Mouse (Mus musculus): ENCODE measurements around the gene Nup93.

DNA sequence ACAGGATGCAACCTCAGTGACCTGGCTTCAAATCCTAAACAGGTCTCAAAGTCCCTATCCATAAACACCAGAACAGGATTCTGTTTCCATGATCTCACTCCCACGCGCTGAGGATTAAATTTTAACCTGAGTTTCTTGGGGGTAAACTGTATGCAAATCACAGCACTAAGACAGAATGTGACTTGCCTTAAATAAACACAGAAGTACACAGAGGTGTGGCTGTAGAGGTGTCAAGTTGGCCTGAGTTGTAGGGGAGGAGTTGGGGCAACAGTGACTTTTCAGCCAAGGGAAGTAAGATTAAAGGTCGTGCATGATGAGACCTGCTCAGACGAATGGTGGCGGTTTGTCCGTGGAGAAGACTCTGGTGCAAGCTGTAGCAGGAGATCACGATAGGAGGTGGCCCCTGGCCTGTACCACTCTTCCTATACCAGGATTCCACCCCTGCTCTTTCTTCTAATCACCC is 139.7 kb downstream of the Nup93 start:
- TF ChIP-seq CTCF (IDR thresholded peaks at IDR 0.05; ENCODE audit: borderline replicate concordance, control insufficient read depth, extremely low read depth, insufficient read depth, low read length, poor library complexity) (no peak), POLR2A (IDR thresholded peaks at IDR 0.05; ENCODE audit: control insufficient read depth, extremely low read depth, insufficient read depth, low read length, poor library complexity) (no peak)

Data from thymus, adult 2 months (tissue).